Mouse (Mus musculus) heart, postnatal 0 days (tissue): Measurements from ENCODE around the gene Fcgr2b. TPM values are rescaled to one million over a fixed set of nuclear protein-coding genes. Genes with fewer than 3 reads are reported as not detected.
"Not testable (repeated sequence)": the region's sequence is repeated elsewhere in the genome, so short reads cannot be mapped to it uniquely, and the experiment has no call there.

Source experiments
- ATAC-seq: fragments of 200-750 bp; cut with Nextera tagmentation; 2 replicates; pipeline ENCODE4 v1.8.0; 2017; ENCODE audit warnings: low read depth, moderate number of reproducible peaks, moderate library complexity; ENCODE audit not compliant: insufficient read depth
- DNase-seq: peaks from one replicate; pipeline ENCODE4 v3.0.0-alpha.2; 2016; ENCODE audit warnings: low spot score
- H3K27ac ChIP-seq: fragments of 300-500 bp; sonication (generic); 2 replicates; pipeline ENCODE4 v1.5.1; 2014; ENCODE audit warnings: low read depth, mild to moderate bottlenecking
- H3K27me3 ChIP-seq: fragments of 300-500 bp; sonication (generic); 2 replicates; pipeline ENCODE4 v1.6.1; 2014; ENCODE audit warnings: low read length, mixed read lengths; ENCODE audit not compliant: control insufficient read depth, insufficient read depth
- H3K36me3 ChIP-seq: fragments of 300-500 bp; sonication (generic); replicated peaks from 2 replicates; pipeline ENCODE4 v1.6.1; 2014; ENCODE audit warnings: low read length, mixed read lengths; ENCODE audit not compliant: control insufficient read depth, insufficient read depth
- H3K4me1 ChIP-seq: fragments of 300-500 bp; sonication (generic); 2 replicates; pipeline ENCODE4 v1.6.1; 2014; ENCODE audit warnings: antibody characterized with exemption; ENCODE audit not compliant: control insufficient read depth, insufficient read depth
- H3K4me2 ChIP-seq: fragments of 300-500 bp; sonication (generic); 2 replicates; pipeline ENCODE4 v1.6.1; 2014; ENCODE audit warnings: low read depth, mild to moderate bottlenecking, low read length, moderate library complexity
- H3K4me3 ChIP-seq: fragments of 300-500 bp; sonication (generic); 2 replicates; pipeline ENCODE4 v1.5.1; 2014; ENCODE audit warnings: low read depth, low read length
- H3K9ac ChIP-seq: fragments of 300-500 bp; sonication (generic); replicated peaks from 2 replicates; pipeline ENCODE4 v1.6.1; 2014; ENCODE audit warnings: low read depth, low read length, mixed read lengths
- H3K9me3 ChIP-seq: fragments of 300-500 bp; sonication (generic); replicated peaks from 2 replicates; pipeline ENCODE4 v1.6.1; 2016; ENCODE audit warnings: low read length; ENCODE audit not compliant: control insufficient read depth
- CTCF ChIP-seq: IDR thresholded peaks from 2 replicates; pipeline ENCODE4 v1.5.1; 2016; ENCODE audit warnings: antibody characterized with exemption, control low read depth, low read depth
- EP300 ChIP-seq: IDR thresholded peaks from 2 replicates; pipeline ENCODE4 v1.6.1; 2016; ENCODE audit warnings: antibody characterized with exemption, low read depth
- WGBS: fragments of 180-500 bp; shearing (Covaris S2); extraction: QIAGEN DNeasy Blood & Tissue Kit; methylation state at CpG from one replicate; pipeline ENCODE4 v1.1.7; 2014; 5-methylcytosine and 5-hydroxymethylcytosine counted together
- polyA plus RNA-seq: library from polyadenylated mRNA; unstranded; fragments of >200 nt; fragmentation: Nextera tagmentation; extraction: Ambion mirVana; gene quantifications from 2 replicates; pipeline ENCODE4 v1.2.1, GENCODE M21; 2015
- total RNA-seq: library from RNA; depleted of rRNA; stranded (reverse); fragments of >200 nt; gene quantifications from 2 replicates; pipeline ENCODE4 v1.2.3, GENCODE M21; 2014; ENCODE audit warnings: low replicate concordance

Gene Fcgr2b
- total and polyA plus RNA-seq, 2 experiments from 2014 or later = 1.4 to 2.3 TPM

GRCm38 (mm10) chr1:170975751-170976161 is 591 bp downstream of the Fcgr2b start:
- Histone ChIP-seq H3K9me3 (no peaks in the 10 kb centered on the region), H3K4me3 (no peak overlapping the region), H3K4me2 (no peak overlapping the region), H3K27me3 (no peaks in the 10 kb centered on the region), H3K36me3 (no peaks in the 10 kb centered on the region), H3K4me1 (no peaks in the 10 kb centered on the region), H3K27ac (no peak overlapping the region), H3K9ac (no peak overlapping the region)
- TF ChIP-seq EP300 (no peak), CTCF (no peak)
- ATAC-seq (no peak), DNase-seq (no peak)
- 56% methylated on average over 7 of the region's 7 CpGs for WGBS

GRCm38 (mm10) chr1:170975350-170975749 is 997 bp downstream of the Fcgr2b start:
- not testable (repeated sequence) for H3K9me3 ChIP-seq, H3K4me3 ChIP-seq, H3K27me3 ChIP-seq, H3K9ac ChIP-seq, H3K4me1 ChIP-seq, DNase-seq, ATAC-seq, H3K36me3 ChIP-seq, H3K27ac ChIP-seq, H3K4me2 ChIP-seq
- WGBS = 70% methylated on average over 2 of the region's 2 CpGs

DNA sequence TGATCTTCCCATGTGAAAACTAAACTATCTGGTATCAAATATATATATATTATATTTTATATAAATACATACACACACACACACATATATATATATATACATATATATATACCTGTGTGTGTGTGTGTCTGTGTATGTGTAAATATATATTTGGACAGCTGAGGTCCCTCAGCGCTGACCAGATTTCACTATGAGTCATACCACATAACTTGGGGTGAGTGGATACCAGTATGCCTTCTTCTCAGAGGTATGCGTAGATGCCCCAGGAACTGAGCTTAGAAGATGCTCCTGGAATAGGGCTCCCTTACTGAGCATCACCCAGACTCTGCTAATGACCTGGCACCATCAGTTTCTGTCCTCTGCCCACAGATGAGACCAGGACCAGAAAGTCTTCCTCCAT is 1.6 kb downstream of the Fcgr2b start:
- H3K27me3 ChIP-seq = no peaks in the 10 kb centered on the region
- no peak for DNase-seq

DNA sequence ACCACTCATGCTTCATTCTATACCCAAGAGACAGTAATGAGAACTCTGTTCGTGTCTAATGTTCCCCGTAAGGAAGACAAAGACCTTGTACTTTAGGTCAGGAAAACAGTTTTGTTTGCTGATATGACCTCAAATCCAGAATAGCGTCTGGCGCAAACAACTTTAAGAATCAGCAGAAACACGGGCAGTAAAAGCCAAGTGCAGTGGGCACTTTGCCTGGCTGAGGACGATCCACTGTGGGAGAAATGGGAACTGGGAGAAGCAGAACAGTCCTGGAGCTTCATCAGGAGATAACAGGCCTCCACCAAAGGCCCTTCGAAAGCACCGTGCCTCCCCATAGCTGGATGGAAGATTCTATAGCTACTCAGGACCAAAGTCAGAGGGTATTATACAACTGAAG is 2.2 kb downstream of the Fcgr2b start:
- DNase-seq (no peak), ATAC-seq (no peak)
- no peak for TF ChIP-seq EP300
- no peak for TF ChIP-seq CTCF
- Histone ChIP-seq H3K27me3 (no peaks in the 10 kb centered on the region), H3K4me2 (no peak overlapping the region), H3K4me3 (no peak overlapping the region), H3K36me3 (no peaks in the 10 kb centered on the region), H3K4me1 (no peaks in the 10 kb centered on the region), H3K27ac (no peak overlapping the region), H3K9ac (no peak overlapping the region), H3K9me3 (no peaks in the 10 kb centered on the region)
- 67% methylated on average over 8 of the region's 8 CpGs for WGBS

More for the DNA sequence above, 1.6 kb downstream of the Fcgr2b start:
- H3K4me3 ChIP-seq = no peak overlapping the region
- no peak for ATAC-seq
- H3K4me1 ChIP-seq = no peaks in the 10 kb centered on the region
- no peaks in the 10 kb centered on the region for H3K36me3 ChIP-seq
- no peaks in the 10 kb centered on the region for H3K9me3 ChIP-seq
- H3K27ac ChIP-seq = no peak overlapping the region
- H3K4me2 ChIP-seq = no peak overlapping the region
- WGBS = 94% methylated on average over 2 of the region's 2 CpGs
- TF ChIP-seq CTCF (no peak), EP300 (no peak)
- no peak overlapping the region for H3K9ac ChIP-seq

GRCm38 (mm10) chr1:170972936-170973335 is 3.4 kb downstream of the Fcgr2b start:
- no peak for DNase-seq
- 63% methylated on average over 4 of the region's 4 CpGs for WGBS
- no peak overlapping the region for H3K27ac ChIP-seq

DNA sequence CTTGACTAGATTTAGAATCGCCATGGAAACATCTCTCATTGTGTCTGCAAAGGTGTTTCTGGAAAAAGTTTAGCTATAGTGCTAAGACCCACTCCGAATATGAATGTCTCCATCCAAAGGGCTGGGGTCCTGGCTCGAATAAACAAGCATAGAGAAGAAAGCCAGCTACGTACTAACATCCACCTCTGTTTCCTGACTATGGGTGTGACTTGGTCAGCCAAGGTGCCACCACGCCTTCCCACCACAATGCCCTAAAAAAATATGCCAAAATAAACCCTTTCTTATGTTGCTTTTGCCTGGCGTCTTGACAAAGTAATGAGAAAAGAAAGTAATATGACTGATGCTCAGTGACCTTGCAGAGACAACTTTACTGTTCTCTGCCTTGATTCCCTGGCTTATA is 3.9 kb downstream of the Fcgr2b start:
- H3K36me3 ChIP-seq = no peaks in the 10 kb centered on the region
- TF ChIP-seq EP300 (no peak), CTCF (no peak)
- H3K9me3 ChIP-seq = no peaks in the 10 kb centered on the region
- H3K4me2 ChIP-seq = no peak overlapping the region
- ATAC-seq (no peak), DNase-seq (no peak)
- H3K9ac ChIP-seq = no peak overlapping the region
- no peak overlapping the region for H3K4me3 ChIP-seq
- no peaks in the 10 kb centered on the region for H3K4me1 ChIP-seq
- no peaks in the 10 kb centered on the region for H3K27me3 ChIP-seq
- WGBS = 71% methylated on average over 6 of the region's 6 CpGs
- H3K27ac ChIP-seq = no peak overlapping the region

More at GRCm38 (mm10) chr1:170972936-170973335, 3.4 kb downstream of the Fcgr2b start:
- ATAC-seq = no peak
- H3K4me2 ChIP-seq = no peak overlapping the region
- H3K36me3 ChIP-seq = no peaks in the 10 kb centered on the region
- no peak overlapping the region for H3K9ac ChIP-seq
- no peaks in the 10 kb centered on the region for H3K27me3 ChIP-seq
- H3K4me1 ChIP-seq = no peaks in the 10 kb centered on the region
- TF ChIP-seq CTCF (no peak), EP300 (no peak)
- H3K9me3 ChIP-seq = no peaks in the 10 kb centered on the region
- H3K4me3 ChIP-seq = no peak overlapping the region
